Mouse (Mus musculus): ENCODE measurements around the gene Rusc1.
A peak's percentile ranks its signal among the peaks of the same experiment; 100 is the strongest.

The Rusc1 gene

DNA sequence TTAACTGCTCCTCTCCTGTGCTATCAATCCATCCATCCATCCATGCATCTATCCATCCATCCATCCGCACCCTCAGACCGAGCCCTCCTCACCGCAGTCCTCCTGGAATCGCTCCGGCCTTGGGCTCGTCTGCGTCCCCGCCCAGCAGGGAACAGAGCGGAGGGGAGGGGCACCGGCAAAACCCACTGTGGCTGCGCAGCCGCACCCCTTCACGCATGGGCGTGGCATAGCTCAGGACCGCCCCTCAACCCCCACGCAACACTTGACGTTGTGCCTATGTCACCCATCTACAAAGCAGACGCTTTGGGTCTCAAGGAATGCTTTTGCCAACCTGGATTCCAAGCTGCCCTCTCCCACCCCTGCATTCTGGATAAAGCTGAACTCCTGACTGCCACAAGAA is at the start of gene Rusc1:
Gene Rusc1 (minus strand): TSS at position 137 of the 400 bp plus-strand sequence.
- DNase-seq, result peak; percentile 97

DNA sequence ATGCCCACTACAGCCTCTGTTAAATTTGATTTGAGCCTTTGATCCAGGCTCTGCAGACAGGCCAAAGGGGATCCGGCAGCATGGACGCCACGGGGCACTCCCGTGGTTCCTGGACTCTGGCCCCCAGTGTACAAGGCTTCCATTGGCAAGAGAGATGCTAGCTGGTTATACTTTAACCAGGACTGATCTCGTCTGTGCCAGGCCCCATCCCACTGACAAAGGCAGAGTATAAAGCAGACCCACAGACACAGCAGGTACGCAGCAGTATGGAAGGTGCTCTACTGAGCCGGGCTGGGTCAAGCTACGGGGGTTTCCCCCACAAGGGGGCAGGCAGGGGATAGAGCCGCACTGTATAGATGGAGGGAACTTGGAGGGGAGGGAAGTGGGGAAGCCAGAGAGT is 43.3 kb upstream of the Rusc1 start:
- DNase-seq, result no peak

GRCm38 (mm10) chr3:89135958-89136357 is 42.8 kb upstream of the Rusc1 start, which contains the start of gene Pklr:
Pklr (plus strand) TSS chr3:89136142.
- DNase-seq, result no peak

DNA sequence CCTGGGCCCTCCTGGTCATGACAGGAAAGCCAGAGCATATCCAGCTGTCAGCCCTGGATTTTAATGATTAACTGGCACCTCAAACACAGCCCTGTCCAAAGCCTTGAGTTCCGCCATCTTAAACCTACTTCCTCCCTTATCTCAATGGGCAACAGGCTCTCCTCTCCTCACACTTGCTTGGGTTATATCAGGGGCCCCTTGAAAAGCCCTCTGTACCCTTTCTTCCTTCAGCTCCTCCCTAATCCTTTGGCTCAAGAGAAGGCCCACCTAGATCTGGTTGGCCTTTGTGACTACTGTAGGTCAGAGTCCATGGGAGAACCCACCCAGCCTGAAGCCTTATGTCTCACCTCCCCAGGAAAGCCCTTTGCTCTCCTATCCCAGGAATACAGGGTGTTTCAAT is 40.6 kb upstream of the Rusc1 start:
- DNase-seq, result no peak

DNA sequence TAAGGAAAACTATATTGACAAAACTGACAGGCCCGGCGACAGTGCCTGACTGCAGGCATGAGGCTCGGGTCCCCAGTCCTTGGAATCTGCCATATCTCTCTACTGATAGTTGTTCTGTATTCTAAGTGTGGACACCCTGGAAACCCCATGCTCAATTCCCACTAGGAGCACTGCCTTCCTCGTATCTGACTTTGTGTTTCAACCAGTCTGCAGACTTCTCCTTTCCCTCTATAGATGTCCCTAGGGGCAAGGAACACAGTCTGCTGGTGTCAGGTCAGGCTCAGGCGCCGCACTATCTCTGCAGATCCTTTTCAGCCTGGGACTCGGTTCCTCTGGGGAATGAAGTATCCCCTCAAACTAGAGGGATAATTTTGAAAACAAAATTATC is 39.9 kb upstream of the Rusc1 start:
- DNase-seq, result no peak

DNA sequence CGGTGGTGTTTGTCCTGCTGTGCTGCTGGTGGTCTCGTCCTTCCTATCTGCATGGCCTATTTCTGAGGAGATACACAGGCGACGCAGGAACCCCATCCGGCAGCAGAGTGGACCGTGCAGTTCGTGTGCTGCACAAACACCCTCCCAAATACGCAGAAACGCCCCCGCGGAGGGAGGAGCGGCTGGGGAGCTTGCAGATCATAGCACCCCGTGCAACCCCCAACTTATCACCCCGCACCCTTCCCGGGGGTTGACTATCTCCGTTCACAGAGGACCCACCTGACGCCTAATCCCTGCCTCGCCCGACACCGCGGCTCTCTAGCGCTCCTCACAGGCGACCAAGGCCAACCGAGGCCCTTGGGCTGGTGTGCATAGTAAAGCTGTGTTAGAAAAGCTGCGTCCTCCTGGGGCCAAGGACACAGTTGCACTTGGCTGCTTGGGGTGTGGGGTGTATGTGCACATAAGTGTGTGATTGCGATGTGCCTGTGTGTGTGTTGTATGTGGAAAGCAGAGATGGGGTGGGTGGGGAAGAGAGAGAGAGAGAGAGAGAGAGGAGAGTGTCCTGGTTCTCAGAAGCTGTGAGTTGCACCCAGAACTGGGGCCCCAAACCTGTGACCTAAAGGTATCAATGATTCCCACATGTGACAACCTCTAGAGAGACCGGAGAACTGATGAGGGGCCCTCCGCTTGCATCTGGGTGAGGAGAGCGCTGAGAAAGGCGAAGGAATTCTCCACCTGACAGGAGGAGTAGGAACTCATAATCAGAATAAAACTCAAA is 39.4 kb upstream of the Rusc1 start:
- peak; percentile 57 for DNase-seq

DNA sequence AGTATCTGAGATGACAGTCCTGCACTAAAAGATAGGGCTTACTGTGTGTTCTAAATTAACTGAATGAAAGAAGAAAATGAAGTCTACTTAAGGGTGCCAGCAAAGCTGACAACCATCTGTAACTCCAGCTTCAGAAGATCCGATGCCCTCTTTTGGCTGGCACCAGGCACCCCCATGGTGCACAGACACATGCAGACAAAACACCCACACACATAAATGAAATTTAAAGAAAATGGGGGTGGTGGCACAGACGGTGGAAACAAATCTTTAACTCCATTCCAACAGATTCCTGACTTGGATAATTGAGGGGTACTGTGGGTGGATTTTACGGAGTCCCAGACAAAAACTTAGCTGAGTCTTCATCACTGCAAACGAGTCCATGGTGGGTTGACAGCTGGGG is 38.7 kb upstream of the Rusc1 start:
- no peak for DNase-seq

DNA sequence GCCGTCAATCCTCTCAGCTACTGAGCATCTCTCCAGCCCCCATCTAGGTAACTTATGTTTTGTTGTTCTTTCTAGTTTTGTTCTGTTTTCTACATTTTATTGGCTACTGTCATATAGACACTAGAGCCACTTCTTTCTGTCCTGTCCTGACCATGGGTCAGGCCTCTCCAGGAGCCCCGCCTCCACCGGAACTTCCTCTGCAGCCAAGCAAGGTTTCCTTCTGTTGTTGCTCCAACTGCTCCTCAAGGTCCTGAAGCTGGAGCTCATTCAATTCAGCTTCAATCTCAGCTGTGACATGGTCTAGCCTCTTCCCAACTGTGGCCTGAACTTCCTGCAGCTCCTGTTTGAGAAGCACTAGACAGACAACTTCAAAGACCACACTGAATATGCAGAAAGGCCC is 36.8 kb upstream of the Rusc1 start:
- DNase-seq, result no peak

DNA sequence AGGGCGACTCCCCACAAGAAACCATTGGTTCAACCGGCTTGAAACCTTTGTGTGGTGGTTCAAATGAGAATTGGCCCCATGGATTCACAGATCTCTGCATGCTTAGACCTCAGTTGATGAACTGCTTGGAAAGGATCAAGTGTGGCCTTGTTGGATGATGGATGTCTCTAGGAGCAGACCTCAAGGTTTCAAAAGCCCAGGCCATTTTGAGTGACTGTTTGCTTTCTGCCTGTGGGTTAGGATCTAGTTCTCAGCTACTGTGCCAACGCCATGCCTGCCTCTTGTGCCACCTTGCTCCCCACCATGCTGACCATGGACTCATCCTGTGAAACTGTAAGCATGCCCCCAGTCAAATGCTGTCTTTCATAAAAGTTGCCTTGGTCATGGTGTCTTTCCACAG is 32.9 kb upstream of the Rusc1 start:
- no peak for DNase-seq

GRCm38 (mm10) chr3:89124241-89124640 is 31.1 kb upstream of the Rusc1 start:
- DNase-seq, result no peak

- DNase-seq, result no peak
Observed at GRCm38 (mm10) chr3:89123313-89123712, 30.2 kb upstream of the Rusc1 start.

DNA sequence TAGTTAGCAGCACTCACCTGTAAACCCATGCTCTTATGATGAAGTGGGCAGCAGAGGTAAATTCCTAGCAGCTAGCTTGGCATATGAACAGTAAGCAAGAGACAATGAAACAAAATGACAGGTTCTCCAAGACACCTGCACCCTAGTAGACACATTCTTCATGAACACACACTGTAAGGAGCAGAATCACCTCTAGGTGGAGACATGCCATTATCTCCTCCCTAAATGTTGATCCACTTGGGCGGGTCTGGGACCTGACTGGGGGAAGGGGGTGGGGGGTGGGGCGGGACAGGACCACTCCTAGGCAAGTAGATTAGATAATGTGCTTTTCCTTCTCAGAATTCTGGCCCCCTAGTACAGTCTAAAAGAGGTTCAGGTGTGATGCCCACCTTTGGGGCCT is 22.4 kb upstream of the Rusc1 start:
- peak; percentile 30 for DNase-seq

- no peak for DNase-seq
Observed at GRCm38 (mm10) chr3:89113058-89113457, 19.9 kb upstream of the Rusc1 start.

DNA sequence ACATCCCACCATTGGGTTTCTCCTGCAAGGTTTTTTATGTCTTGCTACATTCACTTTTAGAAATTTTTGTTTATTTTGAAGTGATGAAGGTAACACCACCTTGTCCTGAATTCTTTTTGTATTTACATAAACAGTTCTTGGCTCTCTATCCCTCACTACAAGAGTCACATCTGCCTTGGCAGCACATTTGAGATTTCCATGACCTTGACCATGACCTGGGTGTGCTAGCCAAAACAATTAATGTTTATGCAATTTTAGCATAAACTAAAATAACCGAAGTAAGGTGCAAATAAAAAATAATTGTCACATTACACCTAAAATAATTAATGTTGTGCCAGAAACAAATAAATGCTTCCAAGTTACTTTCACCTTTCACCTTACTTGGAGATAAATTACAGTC is 15.0 kb upstream of the Rusc1 start:
- no peak for DNase-seq

- DNase-seq, result no peak
Observed at GRCm38 (mm10) chr3:89107545-89107944, 14.4 kb upstream of the Rusc1 start.

GRCm38 (mm10) chr3:89106881-89107280 is 13.8 kb upstream of the Rusc1 start:
- no peak for DNase-seq

DNA sequence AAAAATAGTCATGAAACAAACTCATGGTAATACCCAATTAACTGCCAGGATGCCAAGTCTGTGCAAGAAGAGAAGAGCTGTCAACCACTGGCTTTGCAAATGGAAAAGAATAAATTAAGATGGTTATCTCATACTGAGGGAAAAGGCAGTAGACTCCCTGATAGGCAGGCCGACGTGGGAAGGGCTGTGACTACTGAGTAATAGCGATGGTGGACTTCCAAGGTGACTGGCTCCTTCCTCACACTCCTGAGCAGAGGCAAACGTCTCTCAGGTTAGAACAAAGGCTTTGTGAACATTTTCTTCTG is 10.1 kb upstream of the Rusc1 start:
- no peak for DNase-seq

DNA sequence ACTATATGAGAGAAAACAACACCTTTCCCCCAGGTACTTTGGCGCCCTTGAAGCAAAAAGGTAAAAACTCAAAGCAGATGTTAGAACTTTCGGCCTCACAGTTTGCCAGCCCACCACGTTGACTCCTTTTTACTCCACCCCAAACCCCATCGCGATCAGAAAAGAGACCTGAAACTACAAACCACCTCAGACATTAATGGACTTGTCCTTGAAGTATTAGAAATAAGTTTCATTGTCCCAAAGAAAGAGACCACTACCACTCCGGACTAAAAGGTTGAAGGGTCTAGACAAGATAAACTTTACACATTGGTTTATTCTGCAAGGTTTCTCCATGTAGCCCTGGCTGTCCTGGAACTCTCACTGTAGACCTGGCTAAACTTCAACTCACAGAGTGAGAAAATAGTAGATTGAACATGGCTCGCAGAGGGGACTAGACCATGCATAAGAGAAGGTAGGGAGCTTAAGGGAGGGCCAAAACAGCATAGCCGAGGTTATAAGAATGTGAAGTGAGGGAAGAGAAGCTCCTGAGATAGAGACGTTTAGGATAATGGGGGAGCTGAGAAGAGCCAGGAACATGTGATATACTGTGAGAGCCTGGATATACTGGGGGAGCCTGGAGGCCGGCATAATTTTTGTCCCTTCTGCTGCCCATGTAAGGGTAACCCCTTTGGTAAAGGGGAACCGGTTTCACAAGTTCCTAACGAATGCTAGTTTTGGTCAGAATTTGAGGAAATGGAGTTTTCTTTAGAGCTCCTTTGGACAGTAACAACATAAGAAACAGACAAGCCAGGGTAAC is 9.6 kb upstream of the Rusc1 start:
- no peak for DNase-seq

DNA sequence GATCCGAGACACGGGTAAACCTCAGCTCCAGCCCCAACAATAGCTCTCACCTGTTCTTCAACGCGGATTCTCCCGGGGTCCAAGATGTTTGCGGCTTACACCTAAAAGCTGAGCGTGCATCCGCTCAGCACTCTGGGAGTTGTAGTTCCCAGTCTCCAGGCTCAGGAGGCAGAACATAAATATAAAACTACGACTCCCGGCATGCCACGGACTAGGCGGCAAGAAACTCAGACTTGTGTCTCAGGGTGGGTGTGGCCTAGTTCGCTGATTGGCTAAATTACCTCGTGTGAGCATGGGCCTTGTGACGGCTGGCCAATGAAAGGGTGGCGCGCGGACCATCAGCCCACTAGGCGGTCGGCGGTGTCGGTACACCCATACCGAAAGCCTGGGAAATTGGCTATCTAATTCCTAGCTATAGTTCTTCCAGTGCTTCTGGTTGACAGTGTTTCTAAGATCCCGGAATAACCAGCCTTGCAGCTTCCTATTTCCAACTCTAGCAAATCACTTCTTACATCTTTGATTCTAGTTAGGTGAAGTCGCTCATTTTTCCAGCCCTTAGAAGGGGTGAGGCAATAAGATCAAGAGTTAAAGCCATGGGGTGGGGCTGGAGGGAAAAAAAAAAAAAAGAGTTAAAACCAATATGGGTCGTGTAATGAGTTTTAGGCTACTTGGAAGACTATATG is 8.8 kb upstream of the Rusc1 start, which contains the start of gene Fdps:
Gene Fdps (minus strand): TSS at position 148 of the 683 bp plus-strand sequence.
- DNase-seq, result peak; percentile 99

GRCm38 (mm10) chr3:89101459-89101811 is 8.3 kb upstream of the Rusc1 start:
- no peak for DNase-seq

- DNase-seq, result peak; percentile 62
Observed at GRCm38 (mm10) chr3:89100811-89101210, 7.7 kb upstream of the Rusc1 start, which contains the start of gene Gm43738. Gm43738 (minus strand) TSS chr3:89101099.

DNA sequence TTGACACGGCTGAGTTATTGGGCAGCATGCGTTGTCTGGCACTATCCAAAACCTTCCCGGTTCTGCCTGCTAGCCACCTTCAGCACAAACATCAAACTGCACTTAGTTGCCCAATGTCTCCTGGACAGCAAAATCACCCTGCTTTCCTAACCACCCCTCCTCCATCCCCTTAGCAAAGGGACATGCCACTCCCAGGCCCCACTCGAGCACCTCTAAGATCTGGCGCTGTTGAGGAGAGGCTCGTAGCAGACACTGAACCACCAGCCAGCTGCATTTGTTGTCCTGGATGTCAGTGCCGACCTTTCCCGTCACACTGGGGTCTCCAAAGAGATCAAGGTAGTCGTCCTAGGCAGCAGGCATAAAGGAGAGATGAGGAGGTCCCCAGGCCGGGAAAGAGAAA is 910 bp upstream of the Rusc1 start:
- DNase-seq, result peak; percentile 46

- no peak for DNase-seq
Observed at GRCm38 (mm10) chr3:89092509-89093090, 511 bp downstream of the Rusc1 start.
